1 mouse cellular context compared by ENCODE assay signal in the genomic region with DNA sequence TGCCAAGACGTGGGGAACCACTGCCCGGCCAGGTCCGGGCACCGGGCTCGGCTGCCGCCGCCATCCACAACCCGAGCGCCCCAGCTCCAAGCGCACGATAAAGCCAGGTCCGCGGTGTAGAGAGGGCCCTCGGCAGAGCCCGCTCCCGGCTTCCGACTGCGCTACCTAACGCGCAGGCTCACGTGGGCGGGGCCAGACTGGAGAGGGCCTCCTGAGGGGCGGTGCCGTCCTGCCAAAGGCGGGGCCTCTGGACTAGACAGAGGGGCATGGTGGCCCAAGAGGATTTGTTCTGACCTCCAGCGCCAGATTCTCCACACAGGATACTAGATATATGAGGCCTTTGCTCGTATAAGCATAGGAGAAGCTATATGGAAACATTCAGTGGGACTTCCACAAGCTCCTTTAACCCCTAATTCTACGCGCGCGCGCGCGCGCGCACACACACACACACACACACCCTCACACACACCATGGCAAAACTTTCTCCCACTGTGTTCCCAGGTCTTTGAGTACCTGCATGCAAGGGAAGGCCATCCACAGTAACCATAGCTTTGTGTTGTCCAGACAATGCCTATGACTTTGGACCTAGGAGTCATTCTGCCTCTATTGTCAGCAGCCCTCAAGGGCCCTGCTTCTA.
TF ChIP-seq lines count a peak whose summit lies in the region.

No protein-coding gene starts in this region.

TF ChIP-seq in CH12.LX, 34 proteins besides CTCF, POLR2A, EP300 and RAD21:
- TF ChIP-seq ELF1 (IDR thresholded peaks at IDR 0.05; ENCODE audit: low read depth, low read length) (peak; percentile 75), BHLHE40 (IDR thresholded peaks at IDR 0.05; ENCODE audit: low read depth, low read length) (no peak), MEF2A (IDR thresholded peaks at IDR 0.05; ENCODE audit: borderline replicate concordance, low read depth, low read length) (no peak), E2F4 (IDR thresholded peaks at IDR 0.05; ENCODE audit: insufficient replicate concordance, low read depth, low read length) (no peak), KAT2A (IDR thresholded peaks at IDR 0.05; ENCODE audit: insufficient replicate concordance, low read length) (no peak), USF2 (conservative IDR thresholded peaks at IDR 0.05; ENCODE audit: low read depth, low read length) (no peak), RCOR1 (conservative IDR thresholded peaks at IDR 0.05; ENCODE audit: low read depth, low read length) (no peak), NRF1 (IDR thresholded peaks at IDR 0.05; ENCODE audit: low read depth, low read length) (peak; percentile 87), MAFK (IDR thresholded peaks at IDR 0.05; ENCODE audit: insufficient replicate concordance, low read length) (no peak), PAX5 (IDR thresholded peaks at IDR 0.05; ENCODE audit: low read length) (no peak), ZKSCAN1 (IDR thresholded peaks at IDR 0.05; ENCODE audit: borderline replicate concordance, low read depth, low read length) (no peak), TCF12 (IDR thresholded peaks at IDR 0.05; ENCODE audit: low read depth, low read length) (peak; percentile 72), ETS1 (conservative IDR thresholded peaks at IDR 0.05; ENCODE audit: low read depth, low read length) (no peak), USF1 (IDR thresholded peaks at IDR 0.05; ENCODE audit: low read depth, low read length) (peak; percentile 25; the same call in 1 of the 2 replicates), IRF4 (IDR thresholded peaks at IDR 0.05; ENCODE audit: low read depth, low read length) (no peak), CHD1 (IDR thresholded peaks at IDR 0.05; ENCODE audit: low read depth, low read length) (no peak), SIN3A (IDR thresholded peaks at IDR 0.05; ENCODE audit: low read length) (no peak; the same call in 1 of the 2 replicates), ZC3H11A (IDR thresholded peaks at IDR 0.05; ENCODE audit: low read depth, low read length) (no peak), NELFE (IDR thresholded peaks at IDR 0.05; ENCODE audit: low read depth, low read length) (peak; percentile 70), MAZ (IDR thresholded peaks at IDR 0.05; ENCODE audit: low read depth, low read length) (no peak), GABPA (IDR thresholded peaks at IDR 0.05; ENCODE audit: insufficient replicate concordance, low read depth, low read length) (no peak), HCFC1 (IDR thresholded peaks at IDR 0.05; ENCODE audit: low read depth, low read length) (no peak; the same call in 1 of the 2 replicates), JUND (conservative IDR thresholded peaks at IDR 0.05; ENCODE audit: low read depth, low read length) (no peak), UBTF (IDR thresholded peaks at IDR 0.05; ENCODE audit: low read depth, low read length) (no peak), ZMIZ1 (IDR thresholded peaks at IDR 0.05; ENCODE audit: low read depth, low read length) (0 out of 2 replicates have a peak, but pooled peaks have one; percentile 37), MAX (IDR thresholded peaks at IDR 0.05; ENCODE audit: low read length) (no peak; the same call in 1 of the 2 replicates), ZNF384 (IDR thresholded peaks at IDR 0.05; ENCODE audit: low read depth, low read length) (no peak), MYC (IDR thresholded peaks at IDR 0.05; ENCODE audit: low read depth, low read length) (no peak), POLR2AphosphoS2 (IDR thresholded peaks at IDR 0.05; ENCODE audit: low read depth, low read length) (no peak), SMC3 (IDR thresholded peaks at IDR 0.05; ENCODE audit: low read depth, low read length) (no peak), MXI1 (IDR thresholded peaks at IDR 0.05; ENCODE audit: low read depth, low read length) (no peak), JUN (IDR thresholded peaks at IDR 0.05; ENCODE audit: insufficient read depth, low read depth, low read length) (no peak), CHD2 (IDR thresholded peaks at IDR 0.05; ENCODE audit: low read length) (no peak), TBP (conservative IDR thresholded peaks at IDR 0.05; ENCODE audit: low read depth, low read length) (no peak)
